Mouse (Mus musculus) cerebellum, adult 2 months (tissue): Measurements from ENCODE around the gene Sco1. TPM values are rescaled to one million over a fixed set of nuclear protein-coding genes. Genes with fewer than 3 reads are reported as not detected.

ENCODE experiments used
- DNase-seq, 2 experiments: peaks; one replicate each; pipeline ENCODE4 v3.0.0; 2021
- H3K27ac ChIP-seq: fragments of 200-500 bp; 2 replicates; pipeline ENCODE4 v1.5.1; 2012; ENCODE audit warnings: low read length, control low read depth, inconsistent platforms; ENCODE audit not compliant: insufficient read depth
- H3K27me3 ChIP-seq: fragments of 200-500 bp; 2 replicates; pipeline ENCODE4 v1.6.1; 2012; ENCODE audit warnings: inconsistent platforms, mild to moderate bottlenecking, low read length, moderate library complexity; ENCODE audit not compliant: control insufficient read depth, insufficient read depth
- H3K4me1 ChIP-seq: fragments of 200-500 bp; 2 replicates; pipeline ENCODE4 v1.6.1; 2011; ENCODE audit warnings: low read length; ENCODE audit not compliant: control insufficient read depth, insufficient read depth
- H3K4me3 ChIP-seq: fragments of 200-500 bp; replicated peaks from 2 replicates; pipeline ENCODE3; 2011; ENCODE audit warnings: mild to moderate bottlenecking, low read depth, low read length, control low read depth; ENCODE audit not compliant: insufficient read depth
- CTCF ChIP-seq: fragments of 200-500 bp; IDR thresholded peaks from 2 replicates; pipeline ENCODE4 v1.5.1; 2011; ENCODE audit warnings: low read depth, mild to moderate bottlenecking, control low read depth, low read length, moderate library complexity, borderline replicate concordance; ENCODE audit not compliant: insufficient read depth
- POLR2A ChIP-seq: fragments of 200-500 bp; IDR thresholded peaks from 2 replicates; pipeline ENCODE4 v1.6.1; 2011; ENCODE audit warnings: low read length, control low read depth, borderline replicate concordance; ENCODE audit not compliant: insufficient read depth
- WGBS: fragments of 180-500 bp; shearing (Covaris S2); methylation state at CpG from one replicate; pipeline ENCODE4 v1.1.7; 2018; 5-methylcytosine and 5-hydroxymethylcytosine counted together
- polyA plus RNA-seq: library from polyadenylated mRNA; depleted of rRNA; stranded (reverse); fragments of >200 nt; gene quantifications from 2 replicates; pipeline ENCODE4 v1.2.3, GENCODE M21; 2012

Gene Sco1
- polyA plus RNA-seq, 1 experiment: 8.6 TPM

DNA sequence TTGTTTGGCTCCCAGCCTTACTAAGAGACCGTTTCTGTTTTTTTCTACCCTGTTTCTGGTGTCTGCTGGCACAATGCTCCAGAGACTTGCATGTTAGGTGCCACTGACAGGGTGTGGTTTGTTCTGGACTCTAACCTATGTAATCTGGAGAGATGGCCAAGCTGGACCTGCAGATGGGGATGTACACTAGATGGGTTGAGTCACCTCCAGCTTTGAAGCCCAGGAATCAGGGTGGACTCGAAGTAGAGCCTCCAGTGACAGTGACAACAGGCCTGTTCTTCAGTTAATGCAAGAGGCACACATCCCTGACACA is 20.9 kb upstream of the Sco1 start:
- Histone ChIP-seq H3K27ac (no peak overlapping the region), H3K4me1 (no peaks in the 10 kb centered on the region), H3K4me3 (no peak overlapping the region), H3K27me3 (no peaks in the 10 kb centered on the region)
- TF ChIP-seq CTCF: no peak
- TF ChIP-seq POLR2A: no peak
- 61% methylated on average over 2 of the region's 2 CpGs for WGBS
- DNase-seq: no peak

DNA sequence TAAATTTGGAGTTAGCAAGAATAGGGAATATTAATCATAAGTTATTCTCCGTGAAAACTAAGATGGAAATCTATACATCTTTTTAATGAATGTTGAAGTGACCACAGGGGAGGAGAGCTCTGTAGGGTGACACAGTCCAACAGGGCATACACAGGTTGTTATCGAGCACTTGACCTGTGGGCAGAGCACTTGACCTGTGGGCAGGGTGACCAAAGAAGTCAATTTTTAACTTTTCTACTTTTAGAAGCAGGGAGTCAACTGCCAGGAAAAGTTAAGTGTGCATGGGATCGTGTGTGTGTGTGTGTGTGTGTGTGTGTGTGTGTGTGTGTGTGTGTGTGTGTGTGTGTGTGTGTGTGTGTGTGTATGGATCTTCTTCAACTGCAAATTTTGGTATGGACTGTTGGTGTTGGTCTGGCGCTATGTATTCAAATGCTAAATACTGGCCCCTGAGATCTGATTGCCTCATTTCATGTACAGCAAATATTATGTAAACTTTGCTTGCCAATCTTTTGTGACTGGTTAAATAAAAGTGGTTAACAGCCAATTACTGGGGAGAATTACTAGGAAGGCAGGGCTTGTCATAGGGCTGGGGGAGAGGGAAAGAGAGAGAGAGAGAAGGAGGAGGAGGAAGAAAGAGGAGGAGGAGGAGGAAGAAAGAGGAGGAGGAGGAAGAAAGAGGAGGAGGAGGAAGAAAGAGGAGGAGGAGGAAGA is 17.5 kb upstream of the Sco1 start:
- DNase-seq: no peak
- H3K27me3 ChIP-seq: no peaks in the 10 kb centered on the region
- WGBS: 83% methylated on average over 4 of the region's 4 CpGs
- no peak overlapping the region for H3K4me3 ChIP-seq
- peaks cover 3% of the 10 kb centered on the region; the same call in 1 of the 2 replicates for H3K4me1 ChIP-seq
- TF ChIP-seq CTCF (no peak), POLR2A (no peak)
- H3K27ac ChIP-seq: no peak overlapping the region

DNA sequence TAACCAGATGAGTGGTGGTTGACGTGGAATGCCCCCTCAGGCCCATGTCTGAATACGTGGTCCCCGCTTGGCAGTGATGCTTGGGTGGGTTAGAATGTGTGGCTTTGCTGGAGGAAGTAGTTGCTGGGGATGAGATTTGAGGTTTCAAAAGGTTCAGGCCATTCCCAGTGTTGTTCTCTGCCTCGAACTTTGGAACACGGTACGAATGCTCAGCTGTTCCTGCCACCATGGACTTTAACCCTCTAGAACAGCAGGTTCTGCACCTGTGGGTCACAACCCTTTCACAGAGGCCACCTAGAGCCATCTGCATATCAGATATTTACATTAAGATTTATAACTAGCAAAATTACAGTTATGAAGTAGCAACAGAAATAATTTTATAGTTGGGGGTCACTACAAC is 16.2 kb upstream of the Sco1 start:
- TF ChIP-seq POLR2A: no peak
- WGBS: 91% methylated on average over 6 of the region's 6 CpGs

GRCm38 (mm10) chr11:67036892-67037291 is 15.6 kb upstream of the Sco1 start:
- TF ChIP-seq POLR2A (no peak), CTCF (no peak)
- DNase-seq: no peak
- WGBS: 94% methylated on average over 9 of the region's 9 CpGs

More for the DNA sequence above, 16.2 kb upstream of the Sco1 start:
- Histone ChIP-seq H3K27ac (no peak overlapping the region), H3K27me3 (no peaks in the 10 kb centered on the region), H3K4me1 (peaks cover 3% of the 10 kb centered on the region; the same call in 1 of the 2 replicates), H3K4me3 (no peak overlapping the region)
- DNase-seq: no peak

GRCm38 (mm10) chr11:67039799-67040198 is 12.7 kb upstream of the Sco1 start:
- Histone ChIP-seq H3K4me3 (no peak overlapping the region), H3K27me3 (no peaks in the 10 kb centered on the region), H3K4me1 (peaks cover 3% of the 10 kb centered on the region; the same call in 1 of the 2 replicates), H3K27ac (no peak overlapping the region)
- WGBS: 92% methylated on average over 3 of the region's 3 CpGs
- TF ChIP-seq POLR2A (no peak), CTCF (no peak)
- DNase-seq: no peak

More at GRCm38 (mm10) chr11:67036892-67037291, 15.6 kb upstream of the Sco1 start:
- no peak overlapping the region for H3K4me3 ChIP-seq
- no peak overlapping the region for H3K27ac ChIP-seq
- peaks cover 3% of the 10 kb centered on the region; the same call in 1 of the 2 replicates for H3K4me1 ChIP-seq
- no peaks in the 10 kb centered on the region for H3K27me3 ChIP-seq

DNA sequence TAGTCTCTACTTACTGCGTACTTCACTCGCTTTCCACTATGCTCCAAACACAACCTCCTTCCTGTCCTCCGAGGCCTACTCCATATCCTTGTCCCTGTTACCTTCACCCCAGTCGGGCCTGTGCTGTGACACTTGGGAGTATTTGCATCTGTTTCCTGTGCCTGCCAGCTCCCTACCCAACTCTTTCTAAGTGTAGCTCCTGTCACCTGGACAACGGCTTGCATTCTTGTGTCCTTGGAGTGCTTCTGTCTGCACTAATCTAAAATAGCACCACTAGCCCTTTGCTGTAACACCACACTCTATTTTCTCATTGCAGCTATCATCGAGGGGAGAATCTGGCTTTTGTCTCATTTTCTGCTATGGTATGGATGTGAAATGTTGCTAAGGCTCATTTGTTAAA is 12.0 kb upstream of the Sco1 start:
- H3K27ac ChIP-seq: no peak overlapping the region
- no peaks in the 10 kb centered on the region for H3K27me3 ChIP-seq
- DNase-seq: no peak
- no peak overlapping the region for H3K4me3 ChIP-seq
- WGBS: 96% methylated on average over 6 of the region's 6 CpGs
- TF ChIP-seq CTCF (no peak), POLR2A (no peak)
- H3K4me1 ChIP-seq: peaks cover 3% of the 10 kb centered on the region; the same call in 1 of the 2 replicates

DNA sequence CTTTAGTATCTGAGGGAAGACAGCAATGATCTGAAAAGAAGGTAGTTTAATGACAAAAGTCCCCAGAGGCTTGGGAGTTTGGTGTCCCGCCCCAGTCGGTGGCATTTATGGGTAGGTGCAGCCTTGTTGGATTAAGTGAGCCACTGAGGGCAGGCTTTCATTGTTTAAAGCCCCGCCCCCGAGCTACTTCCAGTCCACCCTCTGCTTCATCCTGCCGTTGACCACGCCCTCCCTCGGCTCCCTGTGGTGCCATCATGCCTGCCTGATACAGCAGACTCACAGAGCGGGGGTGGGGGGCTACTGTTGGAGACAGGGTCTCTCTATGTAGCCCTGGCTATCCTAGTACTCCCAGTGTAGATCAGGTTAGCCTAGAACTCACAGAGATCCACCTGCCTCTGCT is 9.5 kb upstream of the Sco1 start:
- H3K27ac ChIP-seq: no peak overlapping the region
- TF ChIP-seq CTCF: no peak
- TF ChIP-seq POLR2A: no peak

GRCm38 (mm10) chr11:67044959-67045358 is 7.5 kb upstream of the Sco1 start:
- Histone ChIP-seq H3K4me3 (no peak overlapping the region), H3K4me1 (no peaks in the 10 kb centered on the region; the same call in 1 of the 2 replicates), H3K27me3 (no peaks in the 10 kb centered on the region), H3K27ac (no peak overlapping the region)
- DNase-seq: no peak
- TF ChIP-seq POLR2A (no peak), CTCF (no peak)
- WGBS: 85% methylated on average over 6 of the region's 6 CpGs

More for the DNA sequence above, 9.5 kb upstream of the Sco1 start:
- Histone ChIP-seq H3K27me3 (no peaks in the 10 kb centered on the region), H3K4me3 (no peak overlapping the region), H3K4me1 (peaks cover 3% of the 10 kb centered on the region; the same call in 1 of the 2 replicates)
- WGBS: 42% methylated on average over 8 of the region's 8 CpGs
- no peak for DNase-seq
